Mouse (Mus musculus) right cerebral cortex, postnatal 14 days (tissue): Measurements from ENCODE around the gene Card10.

Experiments used
- DNase-seq: peaks from one replicate; pipeline ENCODE4 v3.0.0; 2022

Card10 gene

DNA sequence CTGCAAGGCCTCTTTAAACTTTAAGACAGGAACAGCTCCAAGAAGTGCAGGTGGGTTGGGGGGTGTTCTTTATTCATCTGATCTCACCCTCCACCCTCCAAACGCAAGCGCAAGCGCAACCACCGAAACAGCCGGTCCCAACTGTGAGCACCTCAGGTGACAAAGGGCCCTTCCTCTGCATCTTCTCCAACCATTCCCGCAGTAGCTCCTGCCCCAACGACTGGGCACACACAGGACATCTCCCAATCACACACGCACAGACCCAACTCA is 5.8 kb downstream of the Card10 start:
- no peak for DNase-seq

GRCm38 (mm10) chr15:78796196-78797059 is 6.4 kb downstream of the Card10 start:
- no peak for DNase-seq

DNA sequence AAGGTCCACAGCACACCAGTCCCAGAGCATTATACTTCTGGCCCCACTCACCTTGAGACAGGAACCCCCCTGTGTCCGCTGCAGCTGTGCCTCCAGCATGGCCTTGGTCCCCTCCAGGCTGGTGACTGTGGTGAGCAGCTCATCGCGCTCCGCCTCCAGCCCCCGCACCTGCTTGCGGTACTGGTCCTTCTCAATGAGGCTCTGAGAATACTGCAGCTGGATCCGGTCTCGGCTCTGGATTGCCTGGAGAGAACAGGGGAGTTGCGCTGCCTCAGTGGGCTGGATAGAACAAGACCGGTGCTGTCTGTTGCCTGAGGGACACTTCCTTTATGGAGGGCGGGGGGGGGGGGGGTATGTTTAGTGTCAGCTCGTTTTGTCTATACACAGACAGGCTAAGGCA is 11.9 kb downstream of the Card10 start:
- DNase-seq: no peak

DNA sequence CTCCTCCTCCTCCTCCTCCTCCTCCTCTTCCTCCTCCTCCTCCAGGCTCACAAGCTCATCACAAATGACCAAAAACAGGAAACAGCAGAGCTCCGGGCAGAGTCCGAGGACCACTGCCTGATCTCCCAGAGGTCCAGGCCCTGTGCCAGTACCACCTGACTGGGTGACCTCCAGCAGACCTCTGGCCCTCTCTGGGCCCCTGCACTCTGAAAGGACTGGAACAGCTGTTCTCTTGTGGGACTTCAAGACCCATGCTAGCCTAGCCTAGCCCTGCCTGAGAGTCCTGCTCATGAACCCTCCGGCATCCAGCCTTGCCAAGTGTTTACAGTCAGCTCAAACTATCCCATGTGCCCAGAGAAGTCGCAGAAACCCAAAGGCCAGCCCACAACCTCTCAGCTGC is 12.4 kb downstream of the Card10 start:
- no peak for DNase-seq

DNA sequence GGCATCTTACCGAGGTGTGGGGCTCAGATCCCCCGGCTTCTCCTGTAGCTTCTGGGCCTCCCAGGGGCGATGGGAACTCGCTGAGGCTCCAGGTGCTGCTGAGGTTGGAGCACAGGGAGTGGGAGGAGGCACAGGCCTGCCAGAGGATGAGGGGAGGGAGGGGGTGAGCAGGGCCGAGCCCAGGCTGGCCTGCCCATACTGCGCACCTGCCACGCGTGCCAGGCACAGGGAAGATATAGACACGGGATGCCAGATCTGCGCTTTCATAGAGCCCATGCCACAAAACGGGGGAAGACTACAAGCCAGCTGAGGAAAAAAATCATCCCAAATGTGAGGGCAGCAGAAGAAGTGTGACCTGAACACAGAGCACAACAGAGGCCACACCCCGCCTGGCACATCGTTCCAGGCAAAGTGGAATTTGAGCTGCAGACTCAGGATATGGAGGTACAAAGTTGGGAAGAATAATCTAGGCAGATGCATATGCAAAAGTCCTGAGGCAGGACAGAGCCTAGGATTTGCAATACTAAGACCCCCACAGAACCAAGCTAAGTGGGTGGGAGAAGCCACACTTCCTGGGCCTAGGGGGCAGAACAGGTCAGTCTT is 13.0 kb downstream of the Card10 start:
- DNase-seq: no peak

DNA sequence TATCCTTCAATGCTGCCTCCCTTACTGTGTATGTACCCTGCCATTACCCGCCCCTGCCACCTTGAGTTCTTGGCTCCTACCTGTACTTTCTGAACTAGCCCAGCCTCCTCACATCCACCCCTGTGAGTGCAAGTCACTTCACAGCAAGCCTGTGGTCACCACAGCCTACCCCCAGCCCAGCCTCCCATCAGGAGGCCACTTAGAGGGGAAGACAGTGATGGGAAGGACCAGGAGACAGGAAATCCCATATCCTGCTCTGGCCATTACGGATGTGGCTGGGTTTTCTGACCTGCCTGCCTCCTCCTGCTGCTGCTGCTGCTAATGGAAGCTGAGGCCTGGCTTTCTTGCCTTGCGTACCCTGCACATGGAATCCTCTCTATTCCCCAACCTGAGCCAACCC is 14.8 kb downstream of the Card10 start:
- no peak for DNase-seq

- DNase-seq: no peak
These were observed 15.5 kb downstream of the Card10 start for GRCm38 (mm10) chr15:78787287-78787856.

DNA sequence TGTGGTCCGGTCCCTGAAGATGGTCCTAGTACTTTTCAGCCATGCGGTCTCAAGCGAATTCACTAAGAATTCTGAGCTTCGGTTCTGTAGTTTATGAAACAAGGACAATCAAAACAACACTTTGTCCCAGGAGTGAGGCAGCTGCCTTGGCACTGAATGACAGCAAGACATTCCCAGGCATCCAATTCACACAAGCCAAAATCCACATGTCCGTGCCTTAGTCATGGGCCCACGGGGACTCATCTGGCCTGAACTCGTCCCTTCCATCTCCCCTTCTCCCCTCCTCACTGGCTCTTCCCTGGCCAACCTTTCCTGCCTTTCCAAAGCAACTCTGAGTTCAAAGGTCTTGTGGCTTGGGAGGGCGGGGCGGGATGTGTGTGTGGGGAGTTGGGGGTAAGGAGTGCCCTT is 16.4 kb downstream of the Card10 start:
- DNase-seq: no peak

DNA sequence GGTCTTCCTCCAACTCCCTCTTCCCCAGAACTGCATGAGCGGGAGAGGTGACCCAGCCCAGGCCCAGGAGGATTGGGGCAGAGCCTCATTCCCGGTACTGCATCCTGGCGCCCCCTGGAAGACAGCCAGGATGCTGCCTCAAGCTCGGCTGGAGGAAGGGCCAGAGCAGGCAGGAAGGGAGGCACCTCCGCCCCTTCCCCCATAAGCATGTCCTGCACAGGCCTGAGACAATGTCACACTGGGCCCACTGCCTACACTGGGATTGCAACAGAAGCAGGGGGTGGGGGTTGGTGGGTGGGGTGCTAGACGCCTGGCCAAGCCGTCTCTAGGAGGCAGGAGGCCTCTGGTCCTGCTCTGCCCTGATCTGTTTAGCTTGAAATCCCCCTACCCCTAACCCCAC is 16.9 kb downstream of the Card10 start:
- no peak for DNase-seq

DNA sequence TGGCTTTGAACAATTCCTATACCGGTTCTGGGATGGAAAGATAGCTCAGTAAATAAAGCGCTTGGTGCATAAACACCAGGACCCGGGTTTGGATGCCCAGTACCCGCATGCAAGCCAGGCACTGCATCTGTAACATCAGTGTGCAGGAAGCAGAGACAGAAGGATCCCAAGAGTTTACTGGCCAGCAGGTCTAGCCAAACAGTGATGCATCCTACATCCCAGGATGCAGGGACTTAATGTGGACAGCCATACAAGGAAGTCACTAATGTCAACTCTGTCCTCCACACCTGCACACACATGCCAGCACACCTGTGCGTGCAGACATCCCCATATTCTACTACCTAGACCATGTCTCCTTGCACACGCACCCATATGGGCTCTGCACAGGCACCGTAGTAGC is 17.6 kb downstream of the Card10 start:
- DNase-seq: no peak

DNA sequence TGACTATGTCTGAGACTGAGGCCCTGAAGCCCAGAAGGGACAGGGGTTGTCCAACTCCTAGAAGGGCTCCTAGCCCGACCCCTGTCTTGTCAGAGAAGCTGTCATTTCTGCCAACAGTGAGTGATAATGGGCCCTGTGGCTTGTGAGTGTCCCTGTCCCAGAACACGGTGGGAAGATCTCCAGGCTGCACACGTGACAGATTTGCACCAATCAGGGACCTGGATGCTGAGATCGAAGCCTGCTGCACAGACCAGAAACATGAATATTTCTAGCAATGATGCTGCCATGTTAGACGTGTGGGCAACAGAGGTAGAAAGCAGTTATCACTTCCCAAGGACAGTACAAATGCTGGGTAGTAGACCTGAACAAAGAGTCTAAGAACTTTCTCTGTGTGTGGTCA is 18.3 kb downstream of the Card10 start:
- DNase-seq: no peak

- no peak for DNase-seq
These were observed 20.3 kb downstream of the Card10 start for GRCm38 (mm10) chr15:78782348-78783103.

GRCm38 (mm10) chr15:78780908-78781307 is 21.9 kb downstream of the Card10 start:
- no peak for DNase-seq

DNA sequence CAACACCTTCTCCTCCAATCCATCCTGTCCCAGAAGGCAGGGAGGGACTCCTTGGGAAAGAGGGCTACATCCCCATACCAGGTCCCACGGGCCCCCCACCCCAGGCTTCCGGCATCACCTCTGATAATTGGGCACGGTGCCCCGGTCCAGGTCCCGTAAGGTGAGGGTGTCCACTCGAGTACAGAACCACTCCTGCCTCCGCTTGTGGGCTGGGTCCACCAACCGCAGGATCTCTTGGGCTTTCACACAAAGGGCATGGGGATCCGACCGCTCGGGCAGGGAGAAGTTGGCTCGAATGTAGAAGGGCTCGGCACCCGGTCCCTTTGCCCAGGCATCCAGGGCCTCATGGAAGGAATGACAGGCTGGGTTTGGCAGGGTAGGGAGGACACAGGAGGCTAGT is 22.5 kb downstream of the Card10 start:
- DNase-seq: no peak

- no peak for DNase-seq
These were observed 23.2 kb downstream of the Card10 start for GRCm38 (mm10) chr15:78779690-78780089.

DNA sequence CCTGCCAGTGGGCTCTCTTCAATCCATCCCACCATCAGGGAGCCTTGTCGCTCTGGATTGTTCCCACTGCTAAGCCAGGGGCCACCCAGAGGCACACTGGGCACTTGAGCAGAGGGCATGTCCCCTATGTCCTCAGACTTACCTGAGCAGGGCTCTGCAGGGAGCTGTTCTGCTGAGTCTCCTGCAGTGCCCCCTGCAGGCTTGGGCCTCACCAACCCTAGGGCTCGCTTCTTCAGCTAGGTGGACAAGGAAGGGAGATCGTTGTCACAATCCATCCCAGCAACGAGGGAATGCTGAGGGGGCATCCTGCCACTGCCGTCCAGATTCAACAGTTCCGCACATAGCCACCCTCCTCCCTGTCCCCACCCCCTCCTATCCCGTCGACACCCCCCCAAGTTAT is 23.6 kb downstream of the Card10 start:
- no peak for DNase-seq

DNA sequence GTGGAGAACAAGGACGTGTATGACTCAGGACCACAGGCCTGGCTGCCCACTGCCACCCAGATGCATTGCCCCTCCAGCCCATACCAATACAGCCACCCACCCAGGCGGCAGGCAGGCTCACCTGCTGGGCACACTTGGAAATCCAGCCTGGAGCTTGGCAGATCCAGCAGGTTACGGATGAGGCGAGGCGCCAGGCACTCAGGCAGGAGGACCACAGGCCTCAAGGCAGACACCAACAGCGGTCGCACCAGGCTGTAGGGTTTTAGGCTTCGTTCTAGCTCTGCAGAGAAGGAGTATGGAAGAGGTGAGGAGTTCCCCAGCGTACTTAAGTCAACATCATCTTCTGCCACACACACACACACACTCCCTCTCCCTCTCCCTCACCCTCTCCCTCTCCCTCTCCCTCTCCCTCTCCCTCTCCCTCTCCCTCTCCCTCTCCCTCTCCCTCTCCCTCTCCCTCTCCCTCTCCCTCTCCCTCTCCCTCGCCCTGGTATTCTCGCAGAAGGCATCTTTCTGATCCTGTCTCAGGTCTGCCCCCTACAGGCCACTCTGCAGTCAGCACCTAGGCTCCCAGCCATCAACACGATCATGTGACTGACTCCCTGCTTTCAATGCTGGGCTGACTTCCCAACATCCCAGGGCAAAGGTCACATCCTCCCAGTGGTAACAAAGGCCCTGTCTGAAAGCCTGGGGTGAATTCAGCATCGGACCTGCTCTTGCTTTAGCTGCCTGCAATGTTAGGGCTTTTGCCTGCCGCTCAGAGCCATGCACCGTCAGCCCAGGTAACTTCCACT is 24.6 kb downstream of the Card10 start:
- DNase-seq: peak; percentile 88

GRCm38 (mm10) chr15:78773290-78773729 is 29.5 kb downstream of the Card10 start, which contains the start of gene Mfng:
Gene Mfng (minus strand): TSS chr15:78773475.
- peak; percentile 58 for DNase-seq

GRCm38 (mm10) chr15:78772856-78773255 is 30.0 kb downstream of the Card10 start:
- no peak for DNase-seq

GRCm38 (mm10) chr15:78772368-78772763 is 30.5 kb downstream of the Card10 start:
- DNase-seq: no peak

GRCm38 (mm10) chr15:78771531-78772367 is 31.1 kb downstream of the Card10 start:
- DNase-seq: no peak

DNA sequence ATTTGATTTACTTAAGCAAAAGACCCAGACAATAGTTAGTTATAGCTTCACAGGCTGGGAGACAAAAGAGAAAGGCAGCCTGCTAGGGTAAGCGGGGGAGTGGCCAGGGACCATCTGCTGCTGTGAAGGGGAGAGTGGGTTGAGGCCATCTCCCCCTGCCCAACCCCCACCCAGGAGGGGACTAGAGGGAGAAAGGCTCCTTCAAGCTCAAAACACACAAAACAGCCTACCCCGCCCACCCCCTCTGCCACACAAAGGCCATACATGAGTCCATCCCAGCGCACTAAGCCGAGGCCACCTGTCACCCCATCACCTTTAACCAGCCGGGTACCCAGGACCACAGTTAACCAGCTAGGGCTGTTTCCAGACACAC is 31.9 kb downstream of the Card10 start:
- DNase-seq: no peak
